Mouse (Mus musculus): ENCODE measurements at regions not wholly inside any gene's neighbourhood (a gene's known extent, or its start where the extent isn't known, plus 50 kb on each side); places are given as distances from the start of the nearest gene placed in this dataset.

DNA sequence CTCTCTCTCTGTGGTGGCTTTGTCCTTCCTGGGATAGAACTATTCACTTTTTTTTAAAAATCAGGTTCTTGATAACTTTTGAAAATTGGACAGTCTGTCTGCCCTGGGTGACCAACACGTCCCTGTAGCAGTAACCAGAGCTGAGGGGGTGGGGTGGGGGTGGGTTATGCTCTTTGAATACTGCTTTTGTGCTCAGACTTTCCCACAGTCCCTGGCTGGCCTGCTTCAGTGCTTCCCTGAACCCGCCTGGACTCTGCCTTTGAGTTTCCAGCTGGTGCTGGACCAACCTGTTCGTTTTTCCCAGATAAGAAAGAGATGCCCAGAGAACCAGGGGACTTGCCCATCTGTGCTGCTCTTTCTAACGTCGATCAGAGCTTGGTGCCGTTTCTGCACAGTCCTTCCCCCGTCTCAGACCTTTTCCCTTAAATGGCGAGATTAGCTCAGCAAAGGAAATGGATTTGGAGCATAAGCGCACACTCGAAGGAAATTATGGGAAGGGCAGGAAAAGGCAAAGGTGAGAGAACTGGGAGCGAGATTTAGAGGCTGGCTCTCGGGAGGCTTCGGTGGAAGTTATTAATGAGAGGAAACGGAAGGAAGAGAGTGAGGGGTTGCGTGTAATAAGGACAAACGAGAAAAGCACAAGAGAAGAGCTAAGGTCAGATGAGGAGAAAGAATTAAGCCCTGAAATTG lies 50.7 kb upstream of the Etv6 start:
- no peak for DNase-seq (ENCODE audit: extremely low spot score, low spot score)
- Histone ChIP-seq H3K9me3 (no peaks in the 10 kb centered on the region), H3K27me3 (ENCODE audit: poor library complexity, severe bottlenecking) (no peaks in the 10 kb centered on the region), H3K4me1 (peaks cover 41% of the 10 kb centered on the region), H3K27ac (peak overlapping the region; percentile 74), H3K4me3 (no peak overlapping the region), H3K36me3 (replicated peaks) (no peaks in the 10 kb centered on the region)
- WGBS: 38% methylated on average over 16 of the region's 16 CpGs
